Mouse (Mus musculus): ENCODE measurements around the gene Clec4b2.

DNA sequence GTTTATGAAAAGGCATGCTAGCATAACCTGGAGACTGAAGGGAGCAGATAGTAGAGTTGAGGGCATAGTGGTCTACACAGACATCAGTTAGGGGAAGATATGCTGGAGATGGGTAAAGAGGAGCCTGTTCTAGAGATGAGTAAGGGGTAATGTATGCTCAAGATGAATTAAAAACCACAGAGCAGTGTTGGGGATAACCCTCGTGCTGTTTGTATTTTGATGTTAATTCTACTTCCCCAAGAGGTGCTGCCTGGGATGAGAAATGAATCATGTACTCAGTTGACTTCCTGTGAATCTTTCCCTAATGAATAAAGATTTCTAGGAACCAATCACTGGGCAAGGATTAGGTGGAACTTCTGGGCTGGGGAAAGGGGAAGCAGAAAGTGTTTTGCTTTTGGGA is 2.6 kb upstream of the Clec4b2 start:
- no peak for TF ChIP-seq USF1 (IDR thresholded peaks at IDR 0.05; ENCODE audit: low read depth)
- no peak for TF ChIP-seq CTCF (IDR thresholded peaks at IDR 0.05; ENCODE audit: control insufficient read depth, insufficient read depth, insufficient read length)
- TF ChIP-seq MAX (IDR thresholded peaks at IDR 0.05) = no peak
- TF ChIP-seq MYOG (IDR thresholded peaks at IDR 0.05; ENCODE audit: control insufficient read depth, extremely low read depth, insufficient read length) = no peak
- TF ChIP-seq MYOD1 (IDR thresholded peaks at IDR 0.05; ENCODE audit: control insufficient read depth, insufficient read length, low read depth) = no peak
- TF ChIP-seq FOSL1 (IDR thresholded peaks at IDR 0.05; ENCODE audit: insufficient read depth, low read length, poor library complexity, severe bottlenecking) = no peak
